Mouse (Mus musculus) bone marrow macrophage, adult 2 months (primary cell): Measurements from ENCODE around the gene BC051019.

Experiments used
- CTCF ChIP-seq: IDR thresholded peaks from 2 replicates; pipeline ENCODE4 v1.5.1; 2012; ENCODE audit warnings: low read depth, mild to moderate bottlenecking, low read length, moderate library complexity
- POLR2A ChIP-seq: IDR thresholded peaks from 2 replicates; pipeline ENCODE4 v1.6.1; 2012; ENCODE audit warnings: mild to moderate bottlenecking, low read depth, low read length, borderline replicate concordance

DNA sequence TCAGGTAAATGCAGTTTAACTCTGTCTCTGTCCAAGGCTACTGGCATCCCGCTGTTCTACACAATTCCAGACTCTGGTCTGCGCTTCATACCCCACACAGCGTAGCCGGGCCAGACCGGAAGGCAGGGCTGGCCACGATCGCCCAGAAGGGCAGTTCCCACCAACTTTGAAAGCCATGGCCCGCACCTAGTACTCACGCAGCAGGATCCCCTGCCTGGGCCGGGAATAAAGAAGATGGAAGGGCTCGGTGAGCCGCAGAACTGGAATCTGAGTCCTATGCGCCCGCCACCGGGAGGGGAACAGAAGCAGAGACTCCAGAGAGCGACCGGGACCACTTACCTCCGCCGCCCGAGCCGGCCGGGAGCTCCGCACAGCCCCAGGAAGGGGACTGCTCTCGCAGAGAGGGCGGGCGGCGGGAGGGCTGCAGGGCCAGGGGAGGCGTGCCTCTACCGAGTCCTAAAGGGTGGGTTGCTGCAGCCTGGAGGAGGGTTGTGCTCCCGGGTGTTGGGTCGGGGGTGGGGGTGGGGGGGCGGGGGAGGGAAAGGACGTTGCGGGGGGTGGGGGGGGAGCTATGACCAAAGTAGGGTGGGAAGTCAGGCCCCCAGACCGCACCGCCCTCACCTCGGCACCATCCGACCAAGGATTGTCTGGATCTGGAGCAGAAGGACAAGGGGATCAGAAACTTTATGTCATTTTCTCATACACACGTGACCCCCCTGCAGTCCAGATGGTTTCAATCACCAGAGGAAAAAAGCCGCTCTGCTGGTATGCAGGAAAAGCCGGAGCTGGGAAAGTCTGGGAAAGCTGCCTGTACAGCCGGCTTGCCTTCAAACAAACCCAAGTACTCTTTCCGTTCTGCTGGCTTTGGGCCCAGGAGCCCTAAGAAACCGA is 51.8 kb downstream of the BC051019 start:
- no peak for TF ChIP-seq CTCF
- TF ChIP-seq POLR2A = no peak
